Mouse (Mus musculus) liver, adult 2 months (tissue): ENCODE data around the gene Rnf224.

Source experiments
- CTCF ChIP-seq: fragments of 200-500 bp; IDR thresholded peaks from 2 replicates; pipeline ENCODE4 v1.5.1; 2011; ENCODE audit warnings: low read depth, low read length, control low read depth
- POLR2A ChIP-seq: fragments of 200-500 bp; IDR thresholded peaks from 2 replicates; pipeline ENCODE4 v1.6.1; 2011; ENCODE audit warnings: low read length, control low read depth; ENCODE audit not compliant: insufficient read depth; ENCODE audit errors: extremely low read depth

- no peak for TF ChIP-seq CTCF
- TF ChIP-seq POLR2A, result no peak
These were observed 23.2 kb downstream of the Rnf224 start for GRCm38 (mm10) chr2:25213266-25213865.
